Mouse (Mus musculus): ENCODE measurements around the gene Dusp22. TPM values are rescaled to one million over a fixed set of nuclear protein-coding genes. Genes with fewer than 3 reads are reported as not detected.

Dusp22 gene
- polyA plus RNA-seq, 1 experiment from 2014 or later = 27.1 TPM

- peak; percentile 29; the same call in 1 of the 2 replicates for ATAC-seq
- WGBS = 7% methylated on average over 7 of the region's 7 CpGs
- no peak overlapping the region for H3K4me2 ChIP-seq (ENCODE audit: low read length)
- H3K9ac ChIP-seq (ENCODE audit: low read depth, low read length) = no peak overlapping the region; the same call in 1 of the 2 replicates
- H3K27ac ChIP-seq (ENCODE audit: low read length) = no peak overlapping the region
- H3K27me3 ChIP-seq (ENCODE audit: control insufficient read depth, insufficient read depth, low read depth, low read length) = no peaks in the 10 kb centered on the region
- H3K4me1 ChIP-seq (ENCODE audit: control insufficient read depth, insufficient read depth, low read length) = peaks cover 8% of the 10 kb centered on the region
- no peak overlapping the region for H3K4me3 ChIP-seq (ENCODE audit: low read depth, low read length)
- no peaks in the 10 kb centered on the region for H3K9me3 ChIP-seq (replicated peaks; ENCODE audit: control insufficient read depth, low read length, poor library complexity, severe bottlenecking)
- no peaks in the 10 kb centered on the region for H3K36me3 ChIP-seq (ENCODE audit: control insufficient read depth, insufficient read depth, low read length)
These were observed 62.8 kb downstream of the Dusp22 start for GRCm38 (mm10) chr13:30722601-30723000.

GRCm38 (mm10) chr13:30723258-30723657 is 63.5 kb downstream of the Dusp22 start:
- 61% methylated on average over 5 of the region's 5 CpGs for WGBS
- no peaks in the 10 kb centered on the region for H3K36me3 ChIP-seq (ENCODE audit: control insufficient read depth, insufficient read depth, low read length)

GRCm38 (mm10) chr13:30723858-30724257 is 64.1 kb downstream of the Dusp22 start:
- H3K9me3 ChIP-seq (replicated peaks; ENCODE audit: control insufficient read depth, low read length, poor library complexity, severe bottlenecking) = no peaks in the 10 kb centered on the region
- no peaks in the 10 kb centered on the region for H3K27me3 ChIP-seq (ENCODE audit: control insufficient read depth, insufficient read depth, low read depth, low read length)
- no peak overlapping the region for H3K4me2 ChIP-seq (ENCODE audit: low read length)
- H3K4me1 ChIP-seq (ENCODE audit: control insufficient read depth, insufficient read depth, low read length) = peaks cover 8% of the 10 kb centered on the region
- ATAC-seq = no peak
- whole genome bisulfite sequencing = 58% methylated on average over 8 of the region's 8 CpGs
- no peak overlapping the region for H3K9ac ChIP-seq (ENCODE audit: low read depth, low read length)
- no peak overlapping the region for H3K4me3 ChIP-seq (ENCODE audit: low read depth, low read length)
- H3K27ac ChIP-seq (ENCODE audit: low read length) = no peak overlapping the region
- no peaks in the 10 kb centered on the region for H3K36me3 ChIP-seq (ENCODE audit: control insufficient read depth, insufficient read depth, low read length)

More at GRCm38 (mm10) chr13:30723258-30723657, 63.5 kb downstream of the Dusp22 start:
- H3K4me3 ChIP-seq (ENCODE audit: low read depth, low read length) = no peak overlapping the region
- H3K9me3 ChIP-seq (replicated peaks; ENCODE audit: control insufficient read depth, low read length, poor library complexity, severe bottlenecking) = no peaks in the 10 kb centered on the region
- no peak overlapping the region for H3K4me2 ChIP-seq (ENCODE audit: low read length)
- peaks cover 8% of the 10 kb centered on the region for H3K4me1 ChIP-seq (ENCODE audit: control insufficient read depth, insufficient read depth, low read length)
- ATAC-seq = no peak
- H3K27ac ChIP-seq (ENCODE audit: low read length) = no peak overlapping the region
- no peak overlapping the region for H3K9ac ChIP-seq (ENCODE audit: low read depth, low read length)
- H3K27me3 ChIP-seq (ENCODE audit: control insufficient read depth, insufficient read depth, low read depth, low read length) = no peaks in the 10 kb centered on the region

- Histone ChIP-seq H3K36me3 (ENCODE audit: control insufficient read depth, insufficient read depth, low read length) (no peaks in the 10 kb centered on the region), H3K9ac (ENCODE audit: low read depth, low read length) (no peak overlapping the region), H3K4me2 (ENCODE audit: low read length) (no peak overlapping the region), H3K9me3 (replicated peaks; ENCODE audit: control insufficient read depth, low read length, poor library complexity, severe bottlenecking) (no peaks in the 10 kb centered on the region), H3K4me3 (ENCODE audit: low read depth, low read length) (no peak overlapping the region), H3K27ac (ENCODE audit: low read length) (no peak overlapping the region), H3K4me1 (ENCODE audit: control insufficient read depth, insufficient read depth, low read length) (peaks cover 8% of the 10 kb centered on the region), H3K27me3 (ENCODE audit: control insufficient read depth, insufficient read depth, low read depth, low read length) (no peaks in the 10 kb centered on the region)
- 31% methylated on average over 7 of the region's 7 CpGs for WGBS
- peak; percentile 68 for ATAC-seq
These were observed 65.0 kb downstream of the Dusp22 start for GRCm38 (mm10) chr13:30724691-30725271.

- no peak overlapping the region for H3K4me2 ChIP-seq (ENCODE audit: low read length)
- H3K27me3 ChIP-seq (ENCODE audit: control insufficient read depth, insufficient read depth, low read depth, low read length) = no peaks in the 10 kb centered on the region
- no peak overlapping the region for H3K27ac ChIP-seq (ENCODE audit: low read length)
- no peak overlapping the region for H3K9ac ChIP-seq (ENCODE audit: low read depth, low read length)
- no peak overlapping the region for H3K4me3 ChIP-seq (ENCODE audit: low read depth, low read length)
- ATAC-seq = no peak
- WGBS = 92% methylated on average over 4 of the region's 4 CpGs
- no peaks in the 10 kb centered on the region for H3K36me3 ChIP-seq (ENCODE audit: control insufficient read depth, insufficient read depth, low read length)
- H3K4me1 ChIP-seq (ENCODE audit: control insufficient read depth, insufficient read depth, low read length) = peaks cover 8% of the 10 kb centered on the region
- no peaks in the 10 kb centered on the region for H3K9me3 ChIP-seq (replicated peaks; ENCODE audit: control insufficient read depth, low read length, poor library complexity, severe bottlenecking)
These were observed 67.1 kb downstream of the Dusp22 start for GRCm38 (mm10) chr13:30726879-30727278.

GRCm38 (mm10) chr13:30728155-30728554 is 68.4 kb downstream of the Dusp22 start:
- H3K9ac ChIP-seq (ENCODE audit: low read depth, low read length) = no peak overlapping the region
- H3K4me2 ChIP-seq (ENCODE audit: low read length) = no peak overlapping the region
- ATAC-seq = no peak
- H3K27ac ChIP-seq (ENCODE audit: low read length) = no peak overlapping the region
- H3K36me3 ChIP-seq (ENCODE audit: control insufficient read depth, insufficient read depth, low read length) = no peaks in the 10 kb centered on the region
- no peaks in the 10 kb centered on the region for H3K9me3 ChIP-seq (replicated peaks; ENCODE audit: control insufficient read depth, low read length, poor library complexity, severe bottlenecking)
- H3K4me1 ChIP-seq (ENCODE audit: control insufficient read depth, insufficient read depth, low read length) = peaks cover 2% of the 10 kb centered on the region; the same call in 1 of the 2 replicates
- H3K4me3 ChIP-seq (ENCODE audit: low read depth, low read length) = no peak overlapping the region
- 92% methylated on average over 7 of the region's 7 CpGs for WGBS
- H3K27me3 ChIP-seq (ENCODE audit: control insufficient read depth, insufficient read depth, low read depth, low read length) = no peaks in the 10 kb centered on the region

GRCm38 (mm10) chr13:30729245-30729644 is 69.4 kb downstream of the Dusp22 start:
- no peaks in the 10 kb centered on the region for H3K27me3 ChIP-seq (ENCODE audit: control insufficient read depth, insufficient read depth, low read depth, low read length)
- no peak overlapping the region for H3K9ac ChIP-seq (ENCODE audit: low read depth, low read length)
- H3K9me3 ChIP-seq (replicated peaks; ENCODE audit: control insufficient read depth, low read length, poor library complexity, severe bottlenecking) = no peaks in the 10 kb centered on the region
- 61% methylated on average over 6 of the region's 6 CpGs for WGBS
- no peak for ATAC-seq
- H3K4me3 ChIP-seq (ENCODE audit: low read depth, low read length) = no peak overlapping the region
- peaks cover 2% of the 10 kb centered on the region; the same call in 1 of the 2 replicates for H3K4me1 ChIP-seq (ENCODE audit: control insufficient read depth, insufficient read depth, low read length)
- no peaks in the 10 kb centered on the region for H3K36me3 ChIP-seq (ENCODE audit: control insufficient read depth, insufficient read depth, low read length)
- no peak overlapping the region for H3K27ac ChIP-seq (ENCODE audit: low read length)
- H3K4me2 ChIP-seq (ENCODE audit: low read length) = no peak overlapping the region

GRCm38 (mm10) chr13:30730104-30730793 is 70.5 kb downstream of the Dusp22 start:
- 86% methylated on average over 15 of the region's 15 CpGs for WGBS

GRCm38 (mm10) chr13:30732709-30733445 is 73.1 kb downstream of the Dusp22 start:
- H3K9ac ChIP-seq (ENCODE audit: low read depth, low read length) = no peak overlapping the region
- H3K9me3 ChIP-seq (replicated peaks; ENCODE audit: control insufficient read depth, low read length, poor library complexity, severe bottlenecking) = no peaks in the 10 kb centered on the region
- WGBS = 83% methylated on average over 11 of the region's 11 CpGs
- no peaks in the 10 kb centered on the region for H3K27me3 ChIP-seq (ENCODE audit: control insufficient read depth, insufficient read depth, low read depth, low read length)
- H3K36me3 ChIP-seq (ENCODE audit: control insufficient read depth, insufficient read depth, low read length) = no peaks in the 10 kb centered on the region
- no peak overlapping the region for H3K4me2 ChIP-seq (ENCODE audit: low read length)
- no peaks in the 10 kb centered on the region for H3K4me1 ChIP-seq (ENCODE audit: control insufficient read depth, insufficient read depth, low read length)
- no peak overlapping the region for H3K27ac ChIP-seq (ENCODE audit: low read length)
- ATAC-seq = no peak
- H3K4me3 ChIP-seq (ENCODE audit: low read depth, low read length) = no peak overlapping the region

More at GRCm38 (mm10) chr13:30730104-30730793, 70.5 kb downstream of the Dusp22 start:
- no peak overlapping the region for H3K9ac ChIP-seq (ENCODE audit: low read depth, low read length)
- H3K27ac ChIP-seq (ENCODE audit: low read length) = no peak overlapping the region
- H3K4me2 ChIP-seq (ENCODE audit: low read length) = no peak overlapping the region
- H3K9me3 ChIP-seq (replicated peaks; ENCODE audit: control insufficient read depth, low read length, poor library complexity, severe bottlenecking) = no peaks in the 10 kb centered on the region
- no peak for ATAC-seq
- H3K4me3 ChIP-seq (ENCODE audit: low read depth, low read length) = no peak overlapping the region
- H3K36me3 ChIP-seq (ENCODE audit: control insufficient read depth, insufficient read depth, low read length) = no peaks in the 10 kb centered on the region
- no peaks in the 10 kb centered on the region for H3K4me1 ChIP-seq (ENCODE audit: control insufficient read depth, insufficient read depth, low read length)
- no peaks in the 10 kb centered on the region for H3K27me3 ChIP-seq (ENCODE audit: control insufficient read depth, insufficient read depth, low read depth, low read length)
